Mouse (Mus musculus) duodenum, adult 2 months (tissue): Measurements from ENCODE around the gene Sbk1. TPM values are rescaled to one million over a fixed set of nuclear protein-coding genes. Genes with fewer than 3 reads are reported as not detected.

Experiments
- polyA plus RNA-seq: library from polyadenylated mRNA; depleted of rRNA; stranded (reverse); fragments of >200 nt; gene quantifications from 2 replicates; pipeline ENCODE4 v1.2.3, GENCODE M21; 2012; ENCODE audit warnings: low replicate concordance; rRNA removed

Gene Sbk1
- polyA plus RNA-seq = 10.7 and 27.3 TPM in 2 replicates

GRCm38 (mm10) chr7:126271712-126272683 is at the start of gene Sbk1:
Gene Sbk1 (plus strand): TSS chr7:126272619.

Other genes with a start within 250 kb of the Sbk1 start
- gene Gsg1l, start 190.2 kb upstream of the Sbk1 start, polyA plus RNA-seq = 0.05 and 0.44 TPM in 2 replicates
- 91.5 and 107 TPM in 2 replicates for gene Xpo6, start 72.1 kb upstream of the Sbk1 start, polyA plus RNA-seq
- 6.4 and 19.6 TPM in 2 replicates for gene Lat, start 97.0 kb downstream of the Sbk1 start, polyA plus RNA-seq
- 144 and 215 TPM in 2 replicates for gene Spns1, start 104.8 kb downstream of the Sbk1 start, polyA plus RNA-seq
- 2.8 and 4.2 TPM in 2 replicates for gene Nfatc2ip, start 124.1 kb downstream of the Sbk1 start, polyA plus RNA-seq
- gene Cd19, start 142.3 kb downstream of the Sbk1 start, polyA plus RNA-seq = 0.34 and 5.1 TPM in 2 replicates
- 16.5 and 18.2 TPM in 2 replicates for gene Rabep2, start 156.1 kb downstream of the Sbk1 start, polyA plus RNA-seq
- 1.2 TPM in 1 of 2 replicates, not detected in the other for gene Atp2a1, start 190.5 kb downstream of the Sbk1 start, polyA plus RNA-seq
- 52.6 and 69.0 TPM in 2 replicates for gene Sh2b1, start 202.8 kb downstream of the Sbk1 start, polyA plus RNA-seq
- gene Tufm, start 214.7 kb downstream of the Sbk1 start, polyA plus RNA-seq = 122 and 151 TPM in 2 replicates
- 264 and 283 TPM in 2 replicates for gene Atxn2l, start 230.8 kb downstream of the Sbk1 start, polyA plus RNA-seq